Mouse (Mus musculus): Measurements from ENCODE around the gene Nrcam. TPM values are rescaled to one million over a fixed set of nuclear protein-coding genes. Genes with fewer than 3 reads are reported as not detected.

Nrcam gene
- total and polyA plus RNA-seq, 3 experiments = 0.05 to 0.33 (median 0.13) TPM

- Histone ChIP-seq H3K4me2 (ENCODE audit: insufficient read depth, low read depth, poor library complexity, severe bottlenecking) (no peak overlapping the region), H3K4me1 (ENCODE audit: control insufficient read depth in 1 of 2, insufficient read depth in 2 of 2) (peaks cover 0 to 10% of the 10 kb centered on the region in 2 experiments; a peak in 2 of 4 replicates), H3K9ac (ENCODE audit: insufficient read depth, low read depth) (no peak overlapping the region), H3K9me3 (replicated peaks; ENCODE audit: low read length) (no peaks in the 10 kb centered on the region), H3K79me2 (replicated peaks; ENCODE audit: control insufficient read depth, extremely low read depth, insufficient read depth, poor library complexity, severe bottlenecking) (no peaks in the 10 kb centered on the region), H3K36me3 (replicated peaks in 1 of 2; ENCODE audit: control insufficient read depth in 1 of 2, insufficient read depth in 1 of 2, low read length in 1 of 2) (no peaks in the 10 kb centered on the region), H3K27me3 (replicated peaks) (no peaks in the 10 kb centered on the region), H3K4me3 (replicated peaks in 1 of 3; ENCODE audit: low read depth in 2 of 3, low read length in 2 of 3, poor library complexity in 1 of 3) (no peak overlapping the region), H3K27ac (ENCODE audit: insufficient read depth, low read depth) (no peak overlapping the region)
- TF ChIP-seq POLR2AphosphoS2 (IDR thresholded peaks at IDR 0.05; ENCODE audit: low read depth, low read length) = no peak
- TF ChIP-seq JUN (IDR thresholded peaks at IDR 0.05; ENCODE audit: insufficient read depth, low read depth, low read length) = no peak
- peak; percentile 71 for TF ChIP-seq SMC3 (IDR thresholded peaks at IDR 0.05; ENCODE audit: low read depth, low read length)
- peak; percentile 5; the same call in 1 of the 2 replicates for TF ChIP-seq ZC3H11A (IDR thresholded peaks at IDR 0.05; ENCODE audit: low read depth, low read length)
- TF ChIP-seq E2F4 (IDR thresholded peaks at IDR 0.05; ENCODE audit: insufficient replicate concordance, low read depth, low read length) = no peak
- peak; percentile 92 for TF ChIP-seq RAD21 (IDR thresholded peaks at IDR 0.05; ENCODE audit: low read depth, low read length)
- TF ChIP-seq CTCF (conservative IDR thresholded peaks at IDR 0.05 in 1 of 2, IDR thresholded peaks at IDR 0.05 in 1 of 2; ENCODE audit: low read depth in 2 of 2, low read length in 2 of 2) = peak; percentile 64 to 85
- no peak for TF ChIP-seq HCFC1 (IDR thresholded peaks at IDR 0.05; ENCODE audit: low read depth, low read length)
- dilution Hi-C loops (cut with MboI; ENCODE audit: extremely low pct_ligation_motif_present, extremely low pct_unique_long_range_greater_than_20kb, low sequenced_read_pairs) = no loop called here
- in situ Hi-C loops (cut with MboI; ENCODE audit: low pct_ligation_motif_present, low pct_unique_long_range_greater_than_20kb, low sequenced_read_pairs) = loop anchor here (25.0 kb wide), 1 partner anchor 236 kb away; no protein-coding TSS in a partner anchor
- peak; percentile 69 for DNase-seq (ENCODE audit: extremely low read depth)
These were observed 219.2 kb downstream of the Nrcam start for GRCm38 (mm10) chr12:44547721-44548369.

GRCm38 (mm10) chr12:44548465-44548864 lies 219.8 kb downstream of the Nrcam start:
- H3K4me3 ChIP-seq (replicated peaks in 1 of 3; ENCODE audit: low read depth in 2 of 3, low read length in 2 of 3, poor library complexity in 1 of 3) = no peak overlapping the region
- H3K36me3 ChIP-seq (replicated peaks in 1 of 2; ENCODE audit: control insufficient read depth in 1 of 2, insufficient read depth in 1 of 2, low read length in 1 of 2) = no peaks in the 10 kb centered on the region
- H3K27ac ChIP-seq (ENCODE audit: insufficient read depth, low read depth) = no peak overlapping the region
- H3K79me2 ChIP-seq (replicated peaks; ENCODE audit: control insufficient read depth, extremely low read depth, insufficient read depth, poor library complexity, severe bottlenecking) = no peaks in the 10 kb centered on the region
- no peak overlapping the region for H3K9ac ChIP-seq (ENCODE audit: insufficient read depth, low read depth)
- H3K4me1 ChIP-seq (ENCODE audit: control insufficient read depth in 1 of 2, insufficient read depth in 2 of 2) = peaks cover 0 to 10% of the 10 kb centered on the region in 2 experiments; a peak in 2 of 4 replicates
- DNase-seq (ENCODE audit: extremely low read depth) = no peak
- TF ChIP-seq BHLHE40 (IDR thresholded peaks at IDR 0.05; ENCODE audit: low read depth, low read length) (no peak), MYC (IDR thresholded peaks at IDR 0.05; ENCODE audit: low read depth, low read length) (no peak), ETS1 (conservative IDR thresholded peaks at IDR 0.05; ENCODE audit: low read depth, low read length) (no peak), NELFE (IDR thresholded peaks at IDR 0.05; ENCODE audit: low read depth, low read length) (no peak), EP300 (IDR thresholded peaks at IDR 0.05; ENCODE audit: low read length) (no peak), E2F4 (IDR thresholded peaks at IDR 0.05; ENCODE audit: insufficient replicate concordance, low read depth, low read length) (no peak), USF1 (IDR thresholded peaks at IDR 0.05; ENCODE audit: low read depth, low read length) (no peak), MEF2A (IDR thresholded peaks at IDR 0.05; ENCODE audit: borderline replicate concordance, low read depth, low read length) (no peak)
- no peaks in the 10 kb centered on the region for H3K9me3 ChIP-seq (replicated peaks; ENCODE audit: low read length)
- dilution Hi-C loops (cut with MboI; ENCODE audit: extremely low pct_ligation_motif_present, extremely low pct_unique_long_range_greater_than_20kb, low sequenced_read_pairs) (no loop called here), in situ Hi-C loops (cut with MboI; ENCODE audit: low pct_ligation_motif_present, low pct_unique_long_range_greater_than_20kb, low sequenced_read_pairs) (loop anchor here (25.0 kb wide), 1 partner anchor 236 kb away; no protein-coding TSS in a partner anchor)
- H3K4me2 ChIP-seq (ENCODE audit: insufficient read depth, low read depth, poor library complexity, severe bottlenecking) = no peak overlapping the region
- no peaks in the 10 kb centered on the region for H3K27me3 ChIP-seq (replicated peaks)
